Mouse (Mus musculus): Measurements from ENCODE around the gene Crebbp.

GRCm38 (mm10) chr16:4032341-4032748, 181.5 kb downstream of the Crebbp start:
- no peak for TF ChIP-seq POLR2A (IDR thresholded peaks at IDR 0.05; ENCODE audit: borderline replicate concordance, low read depth, low read length)
- no peak for TF ChIP-seq CTCF (IDR thresholded peaks at IDR 0.05; ENCODE audit: low read depth, low read length)
